ENCODE assay signal across 25 mouse cellular contexts in genomic region chr1:129002286-129002685, GRCm38 (mm10).
"Had no signal": no experiment of that assay in that cellular context is flagged by ENCODE, and none has a peak within 500 bp of the region (broad histone marks: within the 10 kb centered on the region; RNA-seq: fewer than 3 reads in every experiment).

No protein-coding gene starts in this region.

- H3K27ac ChIP-seq: layer of hippocampus, adult 2 months; left cerebral cortex, adult 2 months; limb, embryonic 12.5 days; limb, embryonic 15.5 days; liver, embryonic 14.5 days; macrophage; midbrain, embryonic 10.5 days; midbrain, embryonic 13.5 days; neural tube, embryonic 12.5 days; neural tube, embryonic 15.5 days; stomach, postnatal 0 days had no signal

- H3K4me1 ChIP-seq: limb, embryonic 12.5 days; limb, embryonic 15.5 days; midbrain, embryonic 10.5 days; midbrain, embryonic 13.5 days; neural tube, embryonic 12.5 days; neural tube, embryonic 15.5 days had no signal

- DNase-seq: kidney, adult 9 months; kidney, postnatal 14 days; layer of hippocampus, adult 9-11 months; liver, postnatal 0 days; lung, embryonic 14.5 days; right cerebral cortex, adult 18-20 months; right cerebral cortex, postnatal 14 days; right cerebral cortex, postnatal 4 days; thymus, adult 2 months; thymus, postnatal 14 days; thymus, postnatal 4 days had no signal

- ATAC-seq: liver, postnatal 0 days; lung, postnatal 0 days; midbrain, embryonic 13.5 days had no signal

- H3K9me3 ChIP-seq: limb, embryonic 12.5 days; limb, embryonic 15.5 days; megakaryocyte, embryonic 14.5 days; midbrain, embryonic 10.5 days; midbrain, embryonic 13.5 days; neural tube, embryonic 12.5 days; neural tube, embryonic 15.5 days had no signal

- H3K36me3 ChIP-seq: limb, embryonic 12.5 days; limb, embryonic 15.5 days; midbrain, embryonic 10.5 days; midbrain, embryonic 13.5 days; neural tube, embryonic 12.5 days; neural tube, embryonic 15.5 days had no signal

- H3K4me3 ChIP-seq: layer of hippocampus, adult 2 months; left cerebral cortex, adult 2 months; limb, embryonic 12.5 days; limb, embryonic 15.5 days; megakaryocyte, embryonic 14.5 days; midbrain, embryonic 10.5 days; midbrain, embryonic 13.5 days; neural tube, embryonic 12.5 days; neural tube, embryonic 15.5 days had no signal

- H3K4me2 ChIP-seq: limb, embryonic 12.5 days; limb, embryonic 15.5 days; liver, embryonic 11.5 days; lung, embryonic 14.5 days; midbrain, embryonic 13.5 days; neural tube, embryonic 12.5 days; neural tube, embryonic 15.5 days had no signal

- H3K9ac ChIP-seq: limb, embryonic 12.5 days; limb, embryonic 15.5 days; liver, embryonic 14.5 days; liver, postnatal 0 days; lung, embryonic 14.5 days; midbrain, embryonic 13.5 days; neural tube, embryonic 12.5 days; neural tube, embryonic 15.5 days had no signal

- H3K27me3 ChIP-seq: limb, embryonic 12.5 days; limb, embryonic 15.5 days; megakaryocyte, embryonic 14.5 days; midbrain, embryonic 13.5 days; neural tube, embryonic 12.5 days; neural tube, embryonic 15.5 days had no signal
